Mouse (Mus musculus): ENCODE results near the gene Myzap.
A peak's percentile ranks its signal among the peaks of the same experiment; 100 is the strongest.

Gene Myzap

DNA sequence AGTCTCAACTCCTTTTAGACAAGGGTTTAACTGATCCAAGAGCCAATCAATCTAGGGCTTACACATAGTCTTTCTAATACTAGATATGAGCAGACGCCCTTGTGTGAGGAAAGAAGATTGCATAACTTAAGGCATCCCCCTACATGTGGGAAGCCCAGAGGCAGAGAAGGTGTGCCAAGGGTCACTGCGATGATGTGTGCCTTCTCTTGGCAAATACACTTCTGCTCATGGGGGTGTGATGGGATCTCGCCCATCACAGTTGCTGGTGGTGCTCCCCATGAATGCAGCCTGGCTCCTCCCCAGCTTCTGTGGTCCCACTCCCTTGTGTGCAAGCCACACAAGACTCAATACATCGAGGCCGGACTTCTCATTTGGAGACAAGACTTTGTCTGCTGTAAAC is 47.3 kb downstream of the Myzap start:
- DNase-seq (ENCODE audit: low read depth), result no peak

GRCm38 (mm10) chr9:71543443-71544222 is 48.5 kb downstream of the Myzap start:
- DNase-seq (ENCODE audit: low read depth), result peak; percentile 67

DNA sequence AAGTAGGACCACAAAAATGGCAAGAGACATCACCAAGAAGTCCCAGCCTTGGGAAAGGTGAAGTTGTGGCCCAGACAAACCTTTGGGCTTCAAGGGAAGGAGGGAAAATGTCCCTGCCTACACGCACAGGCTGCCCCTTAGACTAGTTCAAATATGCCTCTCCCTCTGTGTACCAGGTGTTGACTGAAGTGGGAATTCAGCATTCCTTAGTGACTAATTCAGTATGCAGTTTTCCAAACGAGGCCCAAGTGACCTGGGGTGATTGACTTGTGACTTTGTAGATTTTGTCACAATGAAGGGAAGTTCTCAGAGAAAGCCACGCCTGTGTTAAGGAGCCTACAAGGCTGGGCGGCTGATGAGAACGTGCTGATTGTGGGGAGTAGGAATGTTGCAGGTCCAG is 49.9 kb downstream of the Myzap start:
- DNase-seq (ENCODE audit: low read depth), result no peak

DNA sequence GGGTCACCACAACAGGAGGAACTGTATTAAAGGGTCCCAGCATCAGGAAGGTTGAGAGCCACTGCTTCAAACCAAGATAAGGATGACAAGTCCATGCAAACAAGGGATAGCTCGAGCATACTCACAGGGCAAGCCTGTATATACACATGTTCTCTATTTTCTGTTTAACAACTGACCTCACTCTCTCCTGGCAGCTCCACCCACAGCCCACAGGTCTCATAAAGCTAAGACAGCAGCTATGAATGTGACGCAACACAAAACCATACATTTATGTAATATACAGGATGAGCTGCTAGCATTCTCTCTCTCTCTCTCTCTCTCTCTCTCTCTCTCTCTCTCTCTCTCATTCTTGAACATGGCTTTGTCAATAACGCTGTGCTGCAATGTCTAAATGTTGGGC is 51.4 kb downstream of the Myzap start:
- DNase-seq (ENCODE audit: low read depth), result no peak

- no peak for DNase-seq (ENCODE audit: low read depth)
Observed at GRCm38 (mm10) chr9:71535730-71536129, 56.4 kb downstream of the Myzap start.

DNA sequence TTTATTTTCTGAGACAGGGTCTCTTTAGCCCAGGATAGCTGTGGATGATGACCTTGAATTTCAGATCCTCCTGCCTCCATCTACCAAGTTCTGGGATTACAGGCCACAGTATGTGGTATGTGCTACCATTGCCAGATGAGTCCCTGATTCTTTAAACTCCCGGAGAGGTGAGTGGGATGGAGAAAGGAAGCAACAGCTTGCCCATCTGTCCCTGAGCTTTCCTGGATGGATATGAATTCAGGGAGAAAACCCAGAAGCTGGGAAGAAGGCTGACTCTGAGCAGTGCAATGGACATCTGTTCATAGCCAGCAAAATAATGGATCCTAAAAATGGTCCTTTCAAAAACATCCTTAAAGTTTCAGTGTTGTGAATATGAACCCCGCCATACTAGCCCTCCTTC is 57.1 kb downstream of the Myzap start:
- no peak for DNase-seq (ENCODE audit: low read depth)

- peak; percentile 2 for DNase-seq (ENCODE audit: low read depth)
Observed at GRCm38 (mm10) chr9:71529960-71530359, 62.2 kb downstream of the Myzap start.

- no peak for DNase-seq (ENCODE audit: low read depth)
Observed at GRCm38 (mm10) chr9:71527438-71527837, 64.7 kb downstream of the Myzap start.

DNA sequence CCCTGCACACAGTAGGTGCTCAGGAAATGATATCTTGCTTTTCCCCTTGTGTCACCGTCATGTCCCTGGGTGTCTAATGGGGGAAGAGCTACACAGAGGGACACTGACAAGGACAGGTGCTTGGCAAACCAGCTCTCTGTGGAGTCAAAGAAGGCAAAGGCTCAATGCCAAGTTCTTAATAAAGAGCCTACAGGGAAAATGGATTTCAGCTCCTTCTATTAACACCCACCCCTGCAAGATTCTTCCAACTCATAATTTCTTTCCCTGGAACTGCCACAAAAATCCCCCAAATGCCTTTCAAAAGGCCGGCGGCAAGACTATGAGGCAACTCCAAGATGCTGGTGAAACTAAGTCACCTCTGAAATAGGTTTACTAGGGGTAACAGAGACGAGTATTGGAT is 68.3 kb downstream of the Myzap start:
- no peak for DNase-seq (ENCODE audit: low read depth)

DNA sequence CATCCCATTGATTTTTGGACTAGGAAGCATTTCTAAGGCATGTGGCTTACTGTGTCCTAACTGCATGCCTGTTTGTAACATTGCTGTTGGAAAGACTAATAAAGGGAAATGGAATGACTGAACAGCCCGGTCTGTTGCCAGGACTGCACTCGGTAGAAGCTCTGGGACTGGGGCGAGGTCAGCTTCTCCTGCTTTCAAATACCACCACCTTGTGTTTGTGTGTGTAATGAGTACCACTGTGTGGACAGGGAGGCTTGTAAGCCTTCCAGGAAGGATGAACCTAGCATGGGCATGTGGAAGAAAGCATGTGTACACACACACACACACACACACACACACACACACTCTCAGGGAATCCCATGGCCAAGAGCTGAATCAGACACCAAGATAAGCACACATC is 72.3 kb downstream of the Myzap start:
- DNase-seq (ENCODE audit: low read depth), result no peak

DNA sequence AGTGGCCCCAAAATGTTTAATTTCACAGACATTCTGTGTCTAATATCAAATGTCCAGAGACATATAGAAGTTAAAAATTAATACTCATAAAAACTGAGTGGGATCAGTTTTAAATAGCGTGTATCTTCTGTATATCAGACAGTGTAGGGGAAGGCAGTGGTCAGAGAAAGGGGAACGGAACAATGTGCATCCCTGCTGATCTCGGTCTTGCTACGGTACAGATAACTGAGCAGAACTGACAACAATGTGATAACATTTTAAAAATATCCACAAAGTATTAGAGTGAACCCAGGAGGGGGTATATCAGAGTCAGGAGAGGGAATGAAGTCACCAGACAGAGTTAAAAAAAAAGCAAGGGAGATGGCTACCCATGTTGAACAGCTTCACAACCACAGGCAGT is 74.7 kb downstream of the Myzap start:
- no peak for DNase-seq (ENCODE audit: low read depth)

- no peak for DNase-seq (ENCODE audit: low read depth)
Observed at GRCm38 (mm10) chr9:71515862-71516261, 76.3 kb downstream of the Myzap start.

DNA sequence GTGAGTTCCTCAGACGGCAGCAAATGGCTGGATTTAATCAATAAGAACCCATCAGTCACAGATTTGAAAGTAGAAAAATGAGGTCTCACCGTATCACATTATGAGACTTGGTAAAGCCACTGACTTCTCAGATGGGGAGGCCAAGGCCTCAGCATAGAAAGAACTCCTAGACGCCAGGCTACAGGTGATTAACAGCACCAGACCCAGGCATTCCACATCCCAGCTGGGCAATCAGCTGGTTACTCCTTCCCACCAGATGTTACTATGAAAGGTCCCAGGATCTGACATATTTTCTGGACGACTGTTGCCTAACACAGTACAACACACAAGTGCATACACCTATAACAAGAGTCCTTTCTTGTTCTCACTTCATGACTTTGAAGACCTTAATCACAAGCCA is 78.6 kb downstream of the Myzap start:
- no peak for DNase-seq (ENCODE audit: low read depth)

DNA sequence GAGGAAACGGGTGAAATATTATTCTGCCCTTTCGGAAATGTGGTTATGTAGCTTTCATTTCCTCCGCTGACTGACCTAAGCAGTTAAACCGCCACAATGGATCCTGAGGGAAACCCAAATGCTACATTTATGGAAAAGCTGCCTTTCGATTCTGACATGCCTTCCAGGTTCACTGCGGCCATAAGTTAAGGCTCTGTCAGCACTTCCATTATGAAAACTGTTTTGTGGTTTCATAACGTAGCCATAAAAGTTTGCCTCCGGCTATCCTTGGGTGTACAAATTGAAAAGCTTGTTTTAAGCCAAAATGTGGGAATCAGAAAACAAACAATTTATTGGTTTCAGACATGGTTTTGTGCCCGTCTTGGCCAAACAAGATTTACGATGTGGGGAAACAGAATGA is 79.3 kb downstream of the Myzap start:
- DNase-seq (ENCODE audit: low read depth), result no peak

DNA sequence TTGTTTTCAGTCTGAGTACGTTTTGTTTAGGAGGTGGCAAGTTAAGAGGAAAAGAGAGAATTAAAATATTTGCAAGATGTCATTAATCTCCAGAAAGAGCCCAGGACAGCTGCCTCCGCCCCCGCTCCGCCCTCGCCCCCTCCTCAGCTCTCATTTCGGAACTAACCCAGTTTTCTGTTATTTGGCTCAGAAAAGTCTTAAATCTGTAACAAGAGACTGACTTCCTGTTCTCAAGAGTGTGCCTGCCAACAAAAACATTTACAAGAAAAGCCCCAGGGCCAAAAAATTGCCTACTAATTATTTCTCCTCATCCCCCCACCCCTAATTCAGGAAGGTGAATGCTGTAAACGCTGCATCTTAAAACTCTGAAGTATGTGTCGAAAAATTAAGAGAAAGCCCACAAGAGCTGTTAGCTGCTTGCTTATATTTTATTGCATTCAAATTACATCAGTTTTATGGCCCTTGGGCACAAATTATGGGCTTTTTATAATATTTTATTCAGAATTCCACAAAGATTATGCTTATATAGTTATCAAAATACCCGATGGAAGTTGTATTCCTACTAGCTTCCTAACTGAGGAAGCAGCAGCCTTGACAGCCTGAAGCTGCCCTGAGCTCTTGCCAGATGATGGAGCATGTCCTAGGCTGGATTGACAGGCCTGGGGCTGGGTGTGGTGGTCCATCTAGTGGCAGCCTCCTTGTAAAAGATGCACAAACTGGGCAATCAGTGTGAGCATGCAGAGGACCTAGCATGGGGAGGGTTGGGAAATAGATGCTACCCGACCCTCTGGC is 93.6 kb downstream of the Myzap start:
- DNase-seq (ENCODE audit: low read depth), result no peak

DNA sequence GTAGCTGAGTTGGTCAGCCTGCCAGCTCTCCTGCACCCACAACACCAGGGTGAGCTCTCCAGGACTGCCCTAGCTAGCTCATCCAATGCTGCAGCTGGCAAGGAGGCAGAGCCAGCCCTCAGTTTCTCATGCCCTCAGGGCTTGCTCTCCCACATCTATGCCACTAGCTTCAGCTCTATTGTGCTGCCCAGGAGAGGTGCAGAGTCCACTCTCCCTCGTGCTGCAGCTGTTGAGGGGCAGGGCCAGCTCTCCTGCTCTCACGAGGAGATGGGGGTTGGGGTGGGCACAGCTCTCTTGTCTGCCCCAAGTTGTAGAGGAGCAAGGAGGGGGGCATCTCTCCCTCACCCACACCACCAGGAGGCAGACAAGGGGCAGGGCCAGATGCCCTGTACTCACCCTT is 95.5 kb downstream of the Myzap start:
- DNase-seq (ENCODE audit: low read depth), result no peak

DNA sequence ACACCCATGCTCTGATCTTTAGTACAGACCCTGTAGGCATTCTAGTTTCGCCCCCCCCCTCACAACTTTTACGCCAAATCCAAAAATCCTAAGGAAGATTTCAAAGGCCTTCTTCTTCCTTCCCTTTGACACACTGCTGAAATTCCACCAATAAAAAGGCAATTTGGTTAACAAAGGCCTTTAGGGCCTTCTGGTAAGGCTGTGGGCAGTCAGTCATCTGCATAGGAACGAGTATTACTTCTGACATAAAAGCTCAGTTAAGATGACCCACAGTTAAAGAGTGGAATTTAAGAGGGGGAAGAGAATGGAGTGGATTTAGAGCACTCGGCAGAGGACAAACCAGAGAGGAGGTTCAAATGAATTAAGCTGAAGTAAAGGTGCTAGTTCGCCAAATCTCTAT is 98.4 kb downstream of the Myzap start:
- no peak for DNase-seq (ENCODE audit: low read depth)

DNA sequence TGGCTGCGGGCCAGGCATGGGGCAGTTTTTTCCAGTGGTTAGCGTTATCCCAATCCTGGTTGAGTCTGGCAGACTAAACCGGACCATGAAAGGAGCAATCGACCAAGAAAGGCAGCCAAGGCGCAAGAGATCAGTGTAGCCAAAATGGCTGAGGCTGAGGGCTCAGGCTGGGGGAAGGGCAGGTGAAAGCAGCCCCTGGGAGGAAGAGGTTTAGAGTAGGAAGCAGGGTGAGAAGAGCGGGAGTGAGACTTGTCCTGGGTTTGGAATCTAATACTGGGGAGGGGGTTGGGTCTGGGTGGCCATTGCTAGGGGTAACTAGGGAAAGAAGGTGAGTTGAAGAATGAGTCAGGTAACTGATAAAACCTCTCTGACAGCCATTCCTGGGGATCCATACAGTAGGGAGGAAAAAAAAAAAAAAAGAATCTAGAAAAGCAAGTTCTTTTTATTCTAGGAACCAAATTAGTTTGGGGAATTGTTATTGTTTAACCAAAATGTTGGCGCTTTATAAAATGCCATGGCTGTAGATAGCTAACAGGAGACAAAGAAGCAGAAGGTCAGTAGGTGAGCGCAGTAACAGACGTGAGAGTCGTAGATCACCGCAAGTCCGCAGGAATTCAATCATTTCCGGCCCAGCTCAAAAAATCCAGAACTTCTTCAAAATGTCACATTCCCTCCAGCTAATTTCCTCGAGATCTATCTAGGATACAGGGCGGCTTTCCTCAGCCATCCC is 99.7 kb downstream of the Myzap start:
- no peak for DNase-seq (ENCODE audit: low read depth)

- DNase-seq (ENCODE audit: low read depth), result no peak
Observed at GRCm38 (mm10) chr9:71490076-71490475, 102.1 kb downstream of the Myzap start.

DNA sequence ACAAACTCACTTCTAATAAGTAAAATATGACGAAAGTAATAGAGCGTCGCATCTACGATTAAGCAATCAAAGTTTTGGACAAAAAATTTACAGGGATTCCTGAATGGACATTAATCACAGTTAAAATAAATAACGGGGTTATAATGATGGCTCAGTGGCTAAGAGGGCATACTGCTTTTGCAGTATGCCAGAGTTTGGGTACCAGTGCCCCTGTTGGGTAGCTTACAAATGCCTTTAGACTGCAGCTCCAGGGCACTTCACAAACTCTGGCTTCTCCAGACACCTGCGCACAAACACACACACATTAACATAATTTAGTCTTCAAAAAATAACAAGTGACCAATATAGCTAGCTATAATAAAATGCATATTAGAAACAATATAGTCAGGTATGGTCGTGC is 106.0 kb downstream of the Myzap start:
- no peak for DNase-seq (ENCODE audit: low read depth)

- DNase-seq (ENCODE audit: low read depth), result peak; percentile 93
Observed at GRCm38 (mm10) chr9:71485475-71486094, 106.6 kb downstream of the Myzap start, which contains the start of gene Polr2m. TSS of gene Polr2m (minus strand) at chr9:71485935.

DNA sequence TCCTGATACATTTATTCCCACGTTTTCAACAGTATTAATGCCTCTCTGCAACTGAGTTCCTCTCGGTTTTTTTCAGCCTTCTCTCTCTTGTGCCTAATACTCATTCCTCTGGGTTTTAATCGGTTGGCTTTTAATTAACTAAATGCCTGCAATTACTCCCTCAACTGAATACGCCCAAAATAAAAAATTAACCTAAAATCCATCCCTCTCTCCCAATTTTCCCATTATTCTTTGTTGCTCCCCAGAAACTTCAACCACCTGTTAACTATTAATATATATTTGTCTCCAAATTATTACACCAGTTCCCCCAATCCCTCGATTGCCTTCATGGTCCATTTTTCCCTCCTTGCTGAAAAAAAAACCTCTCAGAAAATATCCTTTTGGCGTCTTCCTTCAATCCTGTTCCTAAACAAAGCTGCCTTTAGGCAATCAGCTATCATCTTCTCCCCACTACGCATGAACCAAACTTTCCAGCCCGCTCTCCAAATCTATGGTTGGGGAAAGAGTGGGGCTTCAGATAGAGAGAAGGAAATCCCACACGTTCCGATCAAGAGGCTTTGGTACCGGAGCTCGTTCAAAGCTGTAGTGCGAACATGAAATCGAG is 107.2 kb downstream of the Myzap start:
- DNase-seq (ENCODE audit: low read depth), result peak; percentile 74
